Mouse (Mus musculus) hindbrain, embryonic 11.5 days (tissue): ENCODE measurements around the gene Hddc3. TPM values are rescaled to one million over a fixed set of nuclear protein-coding genes. Genes with fewer than 3 reads are reported as not detected.
A peak's percentile ranks its signal among the peaks of the same experiment; 100 is the strongest.
"Not testable (repeated sequence)": the region's sequence is repeated elsewhere in the genome, so short reads cannot be mapped to it uniquely, and the experiment has no call there.

Experiments
- ATAC-seq: fragments of 200-750 bp; cut with Nextera tagmentation; 2 replicates; pipeline ENCODE4 v1.8.0; 2017; ENCODE audit warnings: mild to moderate bottlenecking, moderate TSS enrichment, moderate library complexity; ENCODE audit not compliant: low FRiP score
- DNase-seq: peaks from one replicate; pipeline ENCODE4 v3.0.0-alpha.2; 2015; ENCODE audit warnings: low spot score
- H3K27ac ChIP-seq: fragments of 300-500 bp; sonication (generic); 2 replicates; pipeline ENCODE4 v1.5.1; 2014; ENCODE audit warnings: mild to moderate bottlenecking, low read depth, low read length
- H3K27me3 ChIP-seq: fragments of 300-500 bp; sonication (generic); 2 replicates; pipeline ENCODE4 v1.6.1; 2014; ENCODE audit warnings: mild to moderate bottlenecking, low read length, moderate library complexity, mixed read lengths; ENCODE audit not compliant: control insufficient read depth, insufficient read depth
- H3K36me3 ChIP-seq: fragments of 300-500 bp; sonication (generic); 2 replicates; pipeline ENCODE4 v1.6.1; 2014; ENCODE audit warnings: mild to moderate bottlenecking, low read length, moderate library complexity, mixed read lengths; ENCODE audit not compliant: control insufficient read depth, insufficient read depth
- H3K4me1 ChIP-seq: fragments of 300-500 bp; sonication (generic); replicated peaks from 2 replicates; pipeline ENCODE4 v1.6.1; 2014; ENCODE audit warnings: low read length, mixed read lengths; ENCODE audit not compliant: control insufficient read depth, insufficient read depth
- H3K4me2 ChIP-seq: fragments of 300-500 bp; sonication (generic); replicated peaks from 2 replicates; pipeline ENCODE4 v1.6.1; 2014; ENCODE audit warnings: mild to moderate bottlenecking, low read depth, low read length
- H3K4me3 ChIP-seq: fragments of 300-500 bp; sonication (generic); 2 replicates; pipeline ENCODE4 v1.5.1; 2014; ENCODE audit warnings: low read depth, low read length
- H3K9ac ChIP-seq: fragments of 300-500 bp; sonication (generic); 2 replicates; pipeline ENCODE4 v1.6.1; 2014; ENCODE audit warnings: low read depth, low read length
- H3K9me3 ChIP-seq: fragments of 300-500 bp; sonication (generic); 2 replicates; pipeline ENCODE4 v1.6.1; 2016; ENCODE audit warnings: low read length; ENCODE audit not compliant: control insufficient read depth
- WGBS: fragments of 180-500 bp; shearing (Covaris S2); extraction: QIAGEN DNeasy Blood & Tissue Kit; methylation state at CpG from one replicate; pipeline ENCODE4 v1.1.7; 2014; 5-methylcytosine and 5-hydroxymethylcytosine counted together
- polyA plus RNA-seq: library from polyadenylated mRNA; unstranded; fragments of >200 nt; fragmentation: Nextera tagmentation; extraction: Ambion mirVana; gene quantifications from 2 replicates; pipeline ENCODE4 v1.2.1, GENCODE M21; 2014

The Hddc3 gene
- polyA plus RNA-seq, 1 experiment from 2014 or later, result 18.4 TPM

DNA sequence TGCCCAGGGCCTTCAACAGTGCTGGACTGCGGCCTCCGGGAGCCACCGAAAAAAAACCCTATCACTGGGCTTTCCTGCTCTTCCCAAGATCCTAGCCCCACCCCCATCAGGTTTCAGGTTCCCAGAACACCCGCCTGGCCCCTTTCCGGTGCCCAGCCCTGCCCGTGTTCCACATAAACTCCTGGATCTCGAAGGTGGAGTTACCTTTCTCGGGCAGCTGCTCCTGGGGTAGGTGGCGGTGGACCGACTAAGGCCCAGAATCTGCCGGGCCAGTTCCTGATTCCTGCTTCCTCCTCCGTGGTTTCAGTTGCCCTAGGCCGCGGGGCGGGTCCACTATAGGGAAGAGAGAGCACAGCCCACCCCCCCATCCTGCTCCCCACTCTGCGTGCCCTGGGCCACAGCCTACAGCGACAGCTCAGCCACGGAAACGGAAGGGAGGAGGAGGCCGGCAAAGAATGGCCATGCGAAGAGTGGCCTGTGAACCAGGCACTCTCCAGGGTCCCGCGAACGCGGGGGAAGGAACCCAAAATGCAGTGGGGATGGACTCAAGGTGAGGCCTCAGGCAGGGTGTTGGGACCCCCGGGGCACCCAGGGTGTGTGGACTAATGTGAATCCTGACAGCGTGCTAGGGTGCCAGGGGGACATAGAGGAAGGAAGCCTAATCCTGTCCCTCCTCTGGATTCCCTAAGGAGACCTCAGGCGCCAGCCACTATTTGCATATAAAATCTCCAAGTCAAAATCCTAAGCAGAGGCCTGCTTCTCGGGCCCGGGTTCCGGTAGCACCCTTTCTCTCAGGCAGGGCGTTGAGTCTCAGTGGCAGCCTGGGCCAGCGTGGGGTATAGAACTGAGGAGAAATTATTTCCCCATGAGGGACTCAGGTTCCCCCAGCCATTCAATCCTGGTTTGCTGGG lies 45.0 kb downstream of the Hddc3 start, which contains the start of gene Fes:
Gene Fes (minus strand): TSS at position 314 of the 911 bp plus-strand sequence.
- peak within 1 kb of the TSS; percentile 48; the same call in 1 of the 2 replicates for H3K27ac ChIP-seq
- peak within 1 kb of the TSS; percentile 41 for H3K4me2 ChIP-seq
- peak within 1 kb of the TSS; percentile 51 for H3K9ac ChIP-seq
- H3K4me1 ChIP-seq, result peaks cover 15% of the 10 kb centered on the region
- DNase-seq (peak; percentile 67), ATAC-seq (peak; percentile 53; the same call in 1 of the 2 replicates)
- H3K4me3 ChIP-seq, result peak within 1 kb of the TSS; percentile 21
- WGBS, result 8% methylated on average over 33 of the region's 33 CpGs
- no peaks in the 10 kb centered on the region for H3K27me3 ChIP-seq
- H3K36me3 ChIP-seq, result no peaks in the 10 kb centered on the region
- H3K9me3 ChIP-seq, result no peaks in the 10 kb centered on the region

DNA sequence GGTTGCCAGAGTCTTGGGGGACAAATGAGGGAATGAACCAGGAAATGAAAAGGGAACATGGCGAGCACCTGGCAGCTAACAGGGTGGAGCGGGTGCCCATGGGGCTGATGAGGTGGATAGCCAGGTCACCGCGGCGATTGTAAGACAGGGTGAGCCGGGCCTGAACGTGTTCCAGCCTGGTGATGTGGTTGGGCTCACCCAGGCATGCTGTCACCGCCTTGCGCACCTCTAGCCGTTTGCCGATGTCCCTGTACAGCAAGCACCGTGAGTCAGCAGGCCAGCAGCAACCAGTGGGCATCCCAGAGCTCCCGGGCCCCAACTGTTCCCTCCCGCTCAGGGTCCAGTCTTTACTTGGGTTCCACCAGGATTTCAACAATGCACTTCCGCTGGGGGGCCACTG lies 49.2 kb downstream of the Hddc3 start:
- 89% methylated on average over 15 of the region's 15 CpGs for WGBS
- Histone ChIP-seq H3K27ac (no peak overlapping the region), H3K9me3 (no peaks in the 10 kb centered on the region), H3K9ac (no peak overlapping the region), H3K27me3 (no peaks in the 10 kb centered on the region), H3K36me3 (0 out of 2 replicates have a peak, but pooled peaks cover 2% of the 10 kb centered on the region), H3K4me1 (0 out of 2 replicates have a peak, but pooled peaks cover 9% of the 10 kb centered on the region), H3K4me2 (no peak overlapping the region), H3K4me3 (no peak overlapping the region)
- DNase-seq (no peak), ATAC-seq (no peak)

DNA sequence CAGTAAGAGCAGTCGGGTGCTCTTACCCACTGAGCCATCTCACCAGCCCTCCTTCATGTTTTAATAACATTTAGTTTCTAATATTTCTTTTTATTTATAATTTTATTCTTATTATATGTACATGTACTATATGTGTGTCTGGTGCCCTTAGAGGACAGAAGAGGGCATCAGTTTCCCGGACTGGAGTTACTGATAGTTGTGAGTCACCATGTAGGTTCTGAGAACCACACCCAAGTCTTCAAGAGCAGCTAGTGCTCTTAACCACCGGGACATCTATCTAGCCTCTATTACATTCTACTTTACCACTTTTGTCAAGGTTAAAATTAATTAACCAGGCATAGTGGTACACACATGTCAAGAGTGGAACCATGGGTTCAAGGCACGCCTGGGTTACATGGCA lies 51.7 kb downstream of the Hddc3 start:
- no peaks in the 10 kb centered on the region for H3K27me3 ChIP-seq
- no peaks in the 10 kb centered on the region for H3K9me3 ChIP-seq
- 94% methylated on average over 4 of the region's 4 CpGs for WGBS
- H3K4me3 ChIP-seq, result no peak overlapping the region
- H3K4me1 ChIP-seq, result no peaks in the 10 kb centered on the region
- H3K27ac ChIP-seq, result no peak overlapping the region
- ATAC-seq, result no peak
- H3K9ac ChIP-seq, result no peak overlapping the region
- H3K36me3 ChIP-seq, result 0 out of 2 replicates have a peak, but pooled peaks cover 2% of the 10 kb centered on the region
- H3K4me2 ChIP-seq, result no peak overlapping the region
- DNase-seq, result no peak

DNA sequence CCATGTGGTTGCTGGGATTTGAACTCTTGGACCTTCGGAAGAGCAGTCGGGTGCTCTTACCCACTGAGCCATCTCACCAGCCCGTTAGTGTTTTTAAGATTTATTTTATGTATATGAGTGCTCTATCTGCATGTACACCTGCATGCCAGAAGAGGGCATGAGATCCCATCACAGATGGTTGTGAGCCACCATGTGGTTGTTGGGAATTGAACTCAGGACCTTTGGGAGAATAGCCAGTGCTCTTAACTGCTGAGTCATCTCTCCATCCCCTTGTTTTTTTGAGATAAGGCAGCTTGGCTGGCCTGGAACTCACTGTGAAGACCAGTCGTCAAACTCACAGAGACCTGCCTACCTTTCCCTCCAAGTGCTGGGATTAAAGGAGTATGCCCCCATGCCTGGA lies 53.5 kb downstream of the Hddc3 start:
- H3K4me3 ChIP-seq, DNase-seq, H3K27me3 ChIP-seq, H3K9ac ChIP-seq, H3K4me1 ChIP-seq, H3K4me2 ChIP-seq, H3K36me3 ChIP-seq, ATAC-seq, H3K27ac ChIP-seq, H3K9me3 ChIP-seq: not testable (repeated sequence)
- 88% methylated on average over 4 of the region's 4 CpGs for WGBS

DNA sequence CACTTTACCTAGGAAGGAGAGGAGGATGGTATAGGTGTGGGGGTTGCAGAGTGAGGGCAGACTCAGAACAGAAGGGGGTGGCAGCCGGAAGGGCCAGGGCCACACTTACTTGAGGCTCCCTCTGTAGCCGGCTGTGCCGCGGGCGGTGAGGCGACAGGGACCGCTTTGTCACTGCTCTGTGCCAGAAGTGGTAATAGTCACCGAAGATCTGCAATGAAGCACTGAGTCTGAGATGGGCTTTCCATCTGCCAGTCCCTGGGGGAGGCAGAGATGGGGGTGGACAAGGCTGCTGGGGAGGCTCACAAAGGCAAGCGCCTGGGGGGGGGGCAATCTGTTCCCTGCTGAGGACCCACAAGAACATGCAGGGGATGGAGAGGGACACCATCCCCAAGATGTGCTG lies 55.1 kb downstream of the Hddc3 start:
- Histone ChIP-seq H3K4me1 (peaks cover 6% of the 10 kb centered on the region; the same call in 1 of the 2 replicates), H3K4me3 (no peak overlapping the region), H3K9me3 (no peaks in the 10 kb centered on the region), H3K9ac (no peak overlapping the region), H3K27me3 (no peaks in the 10 kb centered on the region), H3K36me3 (0 out of 2 replicates have a peak, but pooled peaks cover 2% of the 10 kb centered on the region), H3K27ac (no peak overlapping the region), H3K4me2 (no peak overlapping the region)
- 88% methylated on average over 7 of the region's 9 CpGs for WGBS
- DNase-seq (no peak), ATAC-seq (no peak)

DNA sequence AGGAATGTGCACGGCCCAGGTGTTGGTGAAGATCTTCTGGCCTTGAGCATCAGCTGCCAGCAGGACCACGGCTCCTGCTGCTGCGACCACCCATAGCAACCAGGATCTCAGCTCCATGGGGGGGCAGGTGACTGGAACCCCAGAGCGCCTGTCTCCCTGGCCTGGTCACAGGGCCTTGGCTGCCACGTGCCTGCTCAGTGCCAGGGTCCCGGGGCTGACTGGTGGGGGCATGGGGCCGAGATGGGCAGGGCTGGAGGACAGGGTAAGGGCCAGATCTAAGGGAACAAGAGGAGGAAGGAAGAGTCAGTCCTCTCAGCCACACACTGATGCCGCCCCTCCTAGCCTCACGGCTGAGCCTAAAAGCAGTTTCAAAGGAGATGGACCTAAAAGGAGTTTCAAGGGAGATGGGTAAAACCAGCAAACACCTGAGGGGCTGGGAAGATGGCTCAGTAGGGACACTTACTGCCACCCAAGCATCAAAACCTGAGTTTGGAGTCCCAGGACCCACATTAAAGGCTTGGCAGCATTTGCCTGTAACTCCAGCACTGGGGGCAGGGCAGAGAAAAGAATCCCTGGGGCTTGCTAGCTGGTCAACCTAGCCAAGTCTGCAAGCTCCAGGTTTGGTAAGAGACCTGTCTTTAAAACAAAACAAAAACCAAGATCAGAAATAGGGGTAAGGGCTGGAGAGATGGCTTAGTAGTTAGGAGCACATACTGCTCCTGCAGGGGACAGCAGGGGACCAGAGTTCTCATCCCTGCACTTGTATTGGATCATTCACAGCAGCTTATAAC lies 55.9 kb downstream of the Hddc3 start:
- no peak for ATAC-seq
- H3K9ac ChIP-seq, result no peak overlapping the region
- WGBS, result 78% methylated on average over 9 of the region's 9 CpGs
- no peaks in the 10 kb centered on the region for H3K27me3 ChIP-seq
- DNase-seq, result no peak
- peaks cover 6% of the 10 kb centered on the region; the same call in 1 of the 2 replicates for H3K4me1 ChIP-seq
- 0 out of 2 replicates have a peak, but pooled peaks cover 1% of the 10 kb centered on the region for H3K36me3 ChIP-seq
- no peaks in the 10 kb centered on the region for H3K9me3 ChIP-seq
- no peak overlapping the region for H3K4me3 ChIP-seq
- no peak overlapping the region for H3K4me2 ChIP-seq
- no peak overlapping the region for H3K27ac ChIP-seq

DNA sequence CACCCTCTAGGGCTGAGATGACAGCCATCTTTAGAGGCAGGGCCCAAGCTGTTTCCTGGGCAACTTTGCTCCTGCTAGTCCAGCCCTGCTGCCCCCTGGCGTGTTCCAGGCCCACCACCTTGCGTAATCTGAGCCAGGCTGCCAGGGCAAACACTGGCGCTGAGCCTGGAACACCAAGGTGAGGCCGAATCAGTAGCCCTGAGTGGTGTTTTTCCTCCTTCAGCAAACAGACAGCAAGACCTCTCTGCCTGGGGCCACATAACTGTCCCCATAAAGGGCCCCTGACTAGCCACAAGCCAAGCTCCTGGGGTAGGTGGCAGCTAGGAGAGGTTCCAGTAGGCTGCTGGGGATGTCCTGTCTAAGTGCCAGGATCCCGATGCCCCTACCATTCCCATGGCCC lies 57.2 kb downstream of the Hddc3 start:
- 54% methylated on average over 5 of the region's 5 CpGs for WGBS
- Histone ChIP-seq H3K27ac (no peak overlapping the region), H3K9me3 (no peaks in the 10 kb centered on the region), H3K4me2 (no peak overlapping the region), H3K36me3 (no peaks in the 10 kb centered on the region), H3K4me1 (peaks cover 6% of the 10 kb centered on the region; the same call in 1 of the 2 replicates), H3K9ac (no peak overlapping the region), H3K27me3 (no peaks in the 10 kb centered on the region), H3K4me3 (no peak overlapping the region)
- no peak for DNase-seq
- ATAC-seq, result no peak
